Mouse (Mus musculus): ENCODE data around the gene Dab2ip. TPM values are rescaled to one million over a fixed set of nuclear protein-coding genes. Genes with fewer than 3 reads are reported as not detected.

Gene Dab2ip
- total and polyA plus RNA-seq, 3 experiments: 4.0 to 9.9 TPM; not detected in 1

GRCm38 (mm10) chr2:35670300-35670699, 112.2 kb downstream of the Dab2ip start:
- Histone ChIP-seq H3K27me3 (ENCODE audit: control insufficient read depth in 1 of 2, insufficient read depth in 2 of 2, low read length in 2 of 2) (peaks cover 11 to 12% of the 10 kb centered on the region in 2 experiments), H3K9ac (ENCODE audit: control insufficient read depth, low read depth, low read length, poor library complexity, severe bottlenecking) (no peak overlapping the region), H3K4me1 (ENCODE audit: control insufficient read depth in 1 of 2, insufficient read depth in 2 of 2, low read length in 2 of 2) (no peaks in the 10 kb centered on the region), H3K27ac (ENCODE audit: control insufficient read depth, low read depth, low read length) (no peak overlapping the region), H3K79me2 (ENCODE audit: control insufficient read depth, insufficient read depth, low read length, poor library complexity) (no peaks in the 10 kb centered on the region), H3K9me3 (replicated peaks; ENCODE audit: insufficient read depth, low read length) (no peaks in the 10 kb centered on the region), H3K4me3 (ENCODE audit: control insufficient read depth in 1 of 2, insufficient read depth in 1 of 2, low read depth in 2 of 2, low read length in 2 of 2) (no peak overlapping the region), H3K36me3 (ENCODE audit: control insufficient read depth in 1 of 2, insufficient read depth in 2 of 2, low read length in 2 of 2) (no peaks in the 10 kb centered on the region)
- TF ChIP-seq CHD1 (IDR thresholded peaks at IDR 0.05; ENCODE audit: low read depth, low read length) (no peak), MXI1 (IDR thresholded peaks at IDR 0.05; ENCODE audit: low read depth, low read length) (no peak), USF2 (IDR thresholded peaks at IDR 0.05; ENCODE audit: borderline replicate concordance in 1 of 2, insufficient read depth in 1 of 2, low read depth in 1 of 2, low read length in 2 of 2) (no peak), KAT2A (conservative IDR thresholded peaks at IDR 0.05; ENCODE audit: low read depth, low read length) (no peak), ZNF384 (IDR thresholded peaks at IDR 0.05; ENCODE audit: low read depth, low read length) (no peak), MYC (IDR thresholded peaks at IDR 0.05; ENCODE audit: low read depth, low read length) (no peak), RAD21 (IDR thresholded peaks at IDR 0.05; ENCODE audit: low read depth, low read length) (no peak), E2F4 (IDR thresholded peaks at IDR 0.05; ENCODE audit: borderline replicate concordance, low read depth, low read length) (no peak), TCF12 (IDR thresholded peaks at IDR 0.05; ENCODE audit: low read depth, low read length) (no peak), UBTF (IDR thresholded peaks at IDR 0.05; ENCODE audit: borderline replicate concordance, insufficient read depth, low read depth, low read length) (no peak), ZC3H11A (IDR thresholded peaks at IDR 0.05; ENCODE audit: low read depth, low read length) (no peak), POLR2AphosphoS5 (IDR thresholded peaks at IDR 0.05; ENCODE audit: borderline replicate concordance, low read depth, low read length) (no peak), MAX (IDR thresholded peaks at IDR 0.05; ENCODE audit: low read length) (no peak), USF1 (IDR thresholded peaks at IDR 0.05; ENCODE audit: low read depth, low read length) (no peak), TBP (IDR thresholded peaks at IDR 0.05; ENCODE audit: low read depth, low read length) (no peak), MAFK (IDR thresholded peaks at IDR 0.05; ENCODE audit: borderline replicate concordance, low read depth, low read length) (no peak), SMC3 (IDR thresholded peaks at IDR 0.05; ENCODE audit: low read depth, low read length) (no peak)
- no peak for DNase-seq (ENCODE audit: low read depth, low spot score)

- no peak overlapping the region for H3K4me3 ChIP-seq (ENCODE audit: control insufficient read depth in 1 of 2, insufficient read depth in 1 of 2, low read depth in 2 of 2, low read length in 2 of 2)
- H3K9ac ChIP-seq (ENCODE audit: control insufficient read depth, low read depth, low read length, poor library complexity, severe bottlenecking): no peak overlapping the region
- no peaks in the 10 kb centered on the region for H3K36me3 ChIP-seq (ENCODE audit: control insufficient read depth in 1 of 2, insufficient read depth in 2 of 2, low read length in 2 of 2)
- no peaks in the 10 kb centered on the region for H3K4me1 ChIP-seq (ENCODE audit: control insufficient read depth in 1 of 2, insufficient read depth in 2 of 2, low read length in 2 of 2)
- H3K9me3 ChIP-seq (replicated peaks; ENCODE audit: insufficient read depth, low read length): no peaks in the 10 kb centered on the region
- H3K27me3 ChIP-seq (ENCODE audit: control insufficient read depth in 1 of 2, insufficient read depth in 2 of 2, low read length in 2 of 2): peaks cover 12% of the 10 kb centered on the region in 2 experiments
- TF ChIP-seq NELFE (IDR thresholded peaks at IDR 0.05; ENCODE audit: low read depth, low read length) (no peak), JUND (IDR thresholded peaks at IDR 0.05; ENCODE audit: low read depth, low read length) (no peak), SIN3A (IDR thresholded peaks at IDR 0.05; ENCODE audit: low read length) (no peak), POLR2AphosphoS5 (IDR thresholded peaks at IDR 0.05; ENCODE audit: borderline replicate concordance, low read depth, low read length) (no peak), ZKSCAN1 (IDR thresholded peaks at IDR 0.05; ENCODE audit: low read depth, low read length) (no peak), GATA1 (IDR thresholded peaks at IDR 0.05; ENCODE audit: low read depth, low read length) (no peak)
- no peak overlapping the region for H3K27ac ChIP-seq (ENCODE audit: control insufficient read depth, low read depth, low read length)
- H3K79me2 ChIP-seq (ENCODE audit: control insufficient read depth, insufficient read depth, low read length, poor library complexity): no peaks in the 10 kb centered on the region
- DNase-seq (ENCODE audit: low read depth, low spot score): no peak
These were observed 114.2 kb downstream of the Dab2ip start for GRCm38 (mm10) chr2:35671980-35672910.
